Comparison of ENCODE assay signal across 11 mouse cellular contexts in the genomic region with DNA sequence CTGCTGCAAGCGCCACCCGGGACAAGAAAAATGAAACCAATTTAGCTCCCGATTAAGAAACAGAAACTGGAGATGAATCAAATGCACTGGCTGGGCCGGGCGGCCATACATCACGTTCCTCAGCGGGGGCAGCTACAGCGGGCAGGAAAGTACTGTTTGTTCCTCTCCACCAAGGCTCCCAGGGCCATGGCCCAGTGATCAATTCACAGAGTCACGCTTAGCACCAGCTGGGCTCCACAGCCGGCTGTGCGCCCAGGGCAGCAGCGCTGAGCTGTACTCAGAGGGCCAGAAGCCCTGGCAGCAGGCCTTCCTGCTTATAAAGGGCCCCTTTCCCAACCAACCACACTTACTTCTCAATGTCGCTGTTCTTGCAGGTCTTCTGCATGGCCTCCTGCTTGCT. TPM values are rescaled to one million over a fixed set of nuclear protein-coding genes. Genes with fewer than 3 reads are reported as not detected.
DNase-seq lines count a peak whose midpoint lies in the region; TF ChIP-seq lines count a peak whose summit lies in the region.
"Had no signal": no experiment of that assay in that cellular context is flagged by ENCODE, and none has a peak within 500 bp of the region (broad histone marks: within the 10 kb centered on the region; RNA-seq: fewer than 3 reads in every experiment).

No protein-coding gene starts in this region.

- H3K4me3 ChIP-seq in layer of hippocampus, adult 2 months = no peak overlapping the region
- H3K4me3 ChIP-seq in forebrain, embryonic 10.5 days = no peak overlapping the region

- peaks cover 74% of the 10 kb centered on the region for H3K27me3 ChIP-seq in forebrain, embryonic 10.5 days (ENCODE audit: poor library complexity, severe bottlenecking)

- peak overlapping the region; percentile 58 for H3K27ac ChIP-seq in layer of hippocampus, adult 2 months
- no peak overlapping the region for H3K27ac ChIP-seq in forebrain, embryonic 10.5 days
- H3K27ac ChIP-seq: liver, embryonic 14.5 days had no signal

- peaks cover 100% of the 10 kb centered on the region for H3K36me3 ChIP-seq in forebrain, embryonic 10.5 days (replicated peaks)

- no peak for DNase-seq in layer of hippocampus, adult 2 months (ENCODE audit: low spot score in 2 of 2)
- no peak for DNase-seq in layer of hippocampus, postnatal 10 days (ENCODE audit: low spot score in 2 of 2)
- DNase-seq in MN1 (ENCODE audit: low spot score) = peak; percentile 29
- DNase-seq in adrenal gland, postnatal 25 days = peak; percentile 45
- DNase-seq in lung, postnatal 10 days = peak; percentile 22
- no peak for DNase-seq in forebrain, embryonic 10.5 days (ENCODE audit: extremely low spot score, low spot score)
- no peak for DNase-seq in testis, postnatal 10 days (ENCODE audit: low spot score)
- DNase-seq: cerebellum, postnatal 25 days; forebrain, postnatal 0 days; right cerebral cortex, postnatal 25 days had no signal

- peaks cover 58% of the 10 kb centered on the region for H3K4me1 ChIP-seq in forebrain, embryonic 10.5 days

- TF ChIP-seq CTCF in layer of hippocampus, adult 2 months (conservative IDR thresholded peaks at IDR 0.05) = no peak

- 97% methylated on average over 13 of the region's 13 CpGs for WGBS in forebrain, embryonic 10.5 days

- peaks cover 24% of the 10 kb centered on the region for H3K9me3 ChIP-seq in forebrain, embryonic 10.5 days

RNA-seq across cellular contexts. Expression of a gene that starts 25.1 kb away (rescaled TPM):
- total RNA-seq in layer of hippocampus, adult 2 months (2021) = under 1 TPM; 0.47 to 0.59 TPM
- total RNA-seq in layer of hippocampus, postnatal 10 days (2021) = 1 to 10 TPM; 2.3 to 3.7 TPM
- total RNA-seq in adrenal gland, postnatal 25 days (2021) = 4.8 and 4.9 TPM in 2 replicates
- polyA plus RNA-seq in forebrain, embryonic 10.5 days (2016; fragmentation: Nextera tagmentation; extraction: Ambion mirVana) = 0.15 and 0.53 TPM in 2 replicates
- polyA plus RNA-seq: liver, embryonic 14.5 days had no signal

RNA-seq across cellular contexts. Expression of a gene that starts 25.3 kb away (rescaled TPM):
- 1 to 10 TPM; 4.7 to 4.9 TPM for total RNA-seq in layer of hippocampus, adult 2 months (2021)
- 1 to 10 TPM; 5.0 to 6.2 TPM for total RNA-seq in layer of hippocampus, postnatal 10 days (2021)
- 86.4 and 94.3 TPM in 2 replicates for total RNA-seq in adrenal gland, postnatal 25 days (2021)
- 7.3 and 7.8 TPM in 2 replicates for polyA plus RNA-seq in forebrain, embryonic 10.5 days (2016; fragmentation: Nextera tagmentation; extraction: Ambion mirVana)

Comparison
In these comparisons a context has a peak if more than half of its experiments do, and no peak if none do; other contexts are left out.
1. DNase-seq: peak in MN1 (single experiment), adrenal gland, postnatal 25 days (single experiment) and lung, postnatal 10 days (single experiment); none in layer of hippocampus, adult 2 months (0 of 2), layer of hippocampus, postnatal 10 days (0 of 2), forebrain, embryonic 10.5 days (single experiment) and testis, postnatal 10 days (single experiment).
2. RNA of a gene that starts 25.3 kb away (total RNA-seq): 86.4 to 94.3 TPM in adrenal gland, postnatal 25 days; 5.0 to 6.2 TPM in layer of hippocampus, postnatal 10 days and 4.7 to 4.9 TPM in layer of hippocampus, adult 2 months; every median in the first group is over 10 times any median in the second.